Mouse (Mus musculus): ENCODE measurements at regions not wholly inside any gene's neighbourhood (a gene's known extent, or its start where the extent isn't known, plus 50 kb on each side); places are given as distances from the start of the nearest gene placed in this dataset.

- DNase-seq: no peak
Measured at GRCm38 (mm10) chr10:8071858-8072257, 115.8 kb upstream of the Tab2 start.

- no peak for DNase-seq
Measured at GRCm38 (mm10) chr10:8070472-8070871, 114.4 kb upstream of the Tab2 start.

- DNase-seq: no peak
Measured at GRCm38 (mm10) chr10:8066926-8067325, 110.9 kb upstream of the Tab2 start.

GRCm38 (mm10) chr10:8065746-8066145, 109.7 kb upstream of the Tab2 start:
- DNase-seq: no peak

- no peak for DNase-seq
Measured at GRCm38 (mm10) chr10:8064281-8064680, 108.3 kb upstream of the Tab2 start.

GRCm38 (mm10) chr10:8063458-8064090, 107.5 kb upstream of the Tab2 start:
- no peak for DNase-seq

GRCm38 (mm10) chr10:8060987-8061386, 105.0 kb upstream of the Tab2 start:
- DNase-seq: no peak

DNA sequence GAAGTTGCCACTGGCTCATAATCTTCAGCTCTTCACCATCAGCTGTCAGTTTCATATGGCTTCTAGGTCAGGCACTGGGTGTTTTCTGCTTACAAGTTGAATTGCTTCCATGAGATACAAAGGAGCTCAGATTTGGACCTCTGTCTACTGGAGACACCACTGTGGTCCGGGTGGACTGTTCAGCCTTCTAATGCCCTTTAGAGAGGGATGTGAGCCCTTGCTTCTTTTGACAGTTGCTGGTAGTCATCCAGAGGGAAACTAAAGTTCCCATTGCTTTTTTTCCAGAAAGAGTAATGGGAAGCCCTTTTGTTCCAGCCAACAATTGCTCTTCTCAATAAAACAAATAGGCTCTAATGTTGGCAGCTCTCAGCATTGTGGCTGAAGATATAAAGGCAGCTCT, 103.7 kb upstream of the Tab2 start:
- DNase-seq: no peak

GRCm38 (mm10) chr10:8057855-8058254, 101.8 kb upstream of the Tab2 start:
- DNase-seq: no peak

DNA sequence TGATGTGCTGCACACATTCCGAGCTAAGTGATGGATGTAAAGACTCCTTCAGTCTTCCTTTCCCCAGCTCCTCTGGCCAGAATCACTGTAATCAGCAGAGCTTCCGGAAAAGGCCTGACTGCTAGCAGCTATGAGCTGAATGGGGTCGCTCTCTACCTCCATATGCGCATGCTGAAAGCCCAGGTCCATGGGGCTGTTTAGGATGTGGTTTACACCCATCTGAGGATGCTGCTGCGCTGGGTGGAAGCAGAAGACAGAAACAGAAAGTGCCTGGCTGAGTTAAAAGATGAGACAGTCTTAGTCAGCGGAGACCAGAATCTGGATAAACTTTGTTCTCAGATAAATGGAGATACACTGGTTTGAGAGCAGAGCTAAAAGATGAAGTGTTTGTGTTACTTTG, 99.3 kb upstream of the Tab2 start:
- no peak for DNase-seq

DNA sequence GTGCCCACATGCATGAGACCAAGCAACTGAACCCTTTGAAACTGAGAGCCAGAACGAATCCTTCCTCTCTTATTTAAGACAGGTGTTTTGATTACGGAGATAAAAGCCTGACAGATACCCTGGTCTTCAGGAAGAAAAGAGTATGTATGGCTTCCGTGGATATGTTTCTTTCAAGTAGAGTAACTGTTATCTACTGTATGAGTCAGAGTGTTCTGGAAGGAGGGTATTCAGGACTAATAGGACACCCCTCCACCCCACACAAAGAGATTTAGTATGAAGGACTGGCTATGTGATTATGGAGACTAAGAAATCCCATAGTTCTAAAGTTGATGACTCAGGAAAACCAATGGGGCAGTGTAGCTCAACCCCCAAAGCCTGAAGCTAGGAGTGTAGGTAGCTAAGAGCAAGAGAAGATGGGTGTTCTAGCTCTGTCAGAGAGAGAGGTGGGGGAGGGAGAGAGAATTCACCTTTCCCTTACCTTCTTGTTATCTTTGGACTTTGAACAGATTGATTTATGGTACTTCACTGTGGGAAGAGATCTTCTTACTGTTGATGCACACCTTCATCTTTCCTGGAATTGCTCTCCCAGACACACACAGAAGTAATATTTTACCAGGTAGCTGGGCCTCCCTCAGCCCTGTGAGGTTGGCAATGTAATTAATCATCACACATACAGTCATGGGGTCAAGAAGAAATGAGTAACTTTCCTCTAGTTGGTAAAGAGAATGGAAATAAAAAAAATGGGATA, 87.6 kb upstream of the Tab2 start:
- DNase-seq: no peak

GRCm38 (mm10) chr10:8042306-8042705, 86.3 kb upstream of the Tab2 start:
- no peak for DNase-seq

DNA sequence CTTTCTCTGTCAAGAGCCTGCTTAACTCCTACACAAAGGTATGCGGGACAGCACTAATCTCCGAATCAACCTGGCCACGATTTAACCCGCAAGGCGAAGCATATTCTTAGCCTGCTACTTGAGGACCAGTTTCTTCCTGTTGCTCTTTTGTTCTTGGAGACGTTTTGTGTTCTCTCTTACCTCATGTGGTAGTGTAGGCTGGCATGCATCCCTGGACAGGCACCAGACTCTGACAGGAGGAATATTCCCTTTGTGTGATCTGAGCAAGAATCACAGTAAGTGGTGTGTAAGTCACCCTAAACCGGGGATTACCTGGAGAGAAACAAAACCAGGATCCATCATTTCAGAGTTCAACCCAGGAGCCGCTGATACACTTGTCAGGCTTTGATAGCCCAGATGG, 85.8 kb upstream of the Tab2 start:
- no peak for DNase-seq

- peak; percentile 72 for DNase-seq
Measured at GRCm38 (mm10) chr10:8037986-8038631, 82.1 kb upstream of the Tab2 start.

GRCm38 (mm10) chr10:8036293-8036692, 80.3 kb upstream of the Tab2 start:
- DNase-seq: no peak

DNA sequence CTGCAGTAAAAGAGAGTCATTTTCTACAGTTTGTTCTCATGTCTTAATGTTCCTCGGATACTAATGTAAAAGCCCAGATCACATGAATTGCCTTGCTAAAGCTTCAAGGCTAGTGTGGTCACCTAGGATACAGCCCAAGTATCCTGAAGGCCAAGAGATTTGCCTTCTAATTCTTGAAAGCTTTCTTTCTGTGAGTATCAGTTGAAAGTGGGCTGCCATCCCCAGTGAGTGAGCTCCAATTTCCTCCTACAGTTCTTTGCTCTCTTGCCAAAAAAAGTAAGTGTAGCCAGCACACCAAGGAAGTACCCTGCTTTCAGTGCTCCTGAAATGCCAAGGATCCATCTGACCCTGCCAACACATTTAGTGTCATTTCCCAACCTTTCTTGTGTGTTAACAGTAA, 79.3 kb upstream of the Tab2 start:
- DNase-seq: no peak

- no peak for DNase-seq
Measured at GRCm38 (mm10) chr10:8032203-8032602, 76.2 kb upstream of the Tab2 start.

GRCm38 (mm10) chr10:8028840-8029239, 72.8 kb upstream of the Tab2 start:
- DNase-seq: no peak

DNA sequence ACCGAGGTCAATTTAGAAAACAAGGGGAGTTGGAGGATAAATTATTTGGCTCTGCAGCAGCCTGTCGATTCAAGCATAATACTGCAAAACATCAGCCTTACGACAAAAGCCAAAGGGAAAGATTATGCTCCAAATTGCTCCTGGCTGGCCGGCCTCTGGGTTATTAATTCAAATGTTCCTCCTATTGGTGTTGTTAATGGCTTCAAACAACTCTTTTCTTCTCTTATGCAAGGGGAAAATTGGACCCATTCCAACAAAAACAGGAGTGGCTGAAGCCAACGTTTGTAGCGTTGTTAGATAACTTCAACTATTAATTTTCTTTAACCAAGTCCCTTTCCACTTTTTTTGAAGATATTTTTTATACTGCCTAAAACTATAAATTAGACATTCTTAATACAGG, 71.0 kb upstream of the Tab2 start:
- DNase-seq: no peak

DNA sequence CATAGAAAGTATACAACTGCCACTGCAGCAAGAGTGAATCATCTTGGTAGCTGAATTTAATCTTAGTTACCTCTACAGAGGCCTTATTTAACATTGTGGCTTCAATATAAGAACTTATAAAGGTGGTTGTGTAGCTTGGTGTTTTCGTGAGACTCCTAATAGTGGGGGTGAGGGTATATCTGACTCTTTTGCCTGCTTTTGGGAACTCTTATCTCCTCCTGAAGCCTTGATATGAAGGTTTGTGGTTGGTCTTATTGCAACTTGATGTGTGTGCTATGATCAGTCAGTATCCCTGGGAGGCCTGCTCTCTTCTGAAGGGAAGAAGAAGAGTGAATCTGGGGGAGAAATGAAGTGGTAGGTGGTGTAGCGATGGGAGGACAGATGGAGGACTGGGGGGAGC, 67.7 kb upstream of the Tab2 start:
- no peak for DNase-seq

DNA sequence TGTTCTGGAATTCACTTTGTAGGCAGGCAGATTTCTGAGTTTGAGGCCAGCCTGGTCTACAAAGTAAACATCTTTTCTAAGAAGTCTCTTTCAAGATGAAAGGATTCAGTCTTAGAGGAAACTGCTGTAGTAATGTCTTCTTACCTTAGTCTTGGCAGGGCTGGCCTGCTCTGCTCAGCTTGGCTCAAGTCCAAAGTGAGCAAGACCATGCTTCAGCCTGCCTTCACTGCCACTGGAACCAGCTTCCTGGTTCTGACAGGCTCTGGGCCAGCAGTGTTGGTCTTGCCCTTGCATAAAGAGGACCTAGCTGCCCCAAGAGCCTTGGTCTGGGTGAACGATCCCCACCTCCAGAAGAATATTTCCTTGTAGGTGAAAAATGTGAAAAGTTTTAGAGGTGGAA, 65.9 kb upstream of the Tab2 start:
- DNase-seq: no peak

DNA sequence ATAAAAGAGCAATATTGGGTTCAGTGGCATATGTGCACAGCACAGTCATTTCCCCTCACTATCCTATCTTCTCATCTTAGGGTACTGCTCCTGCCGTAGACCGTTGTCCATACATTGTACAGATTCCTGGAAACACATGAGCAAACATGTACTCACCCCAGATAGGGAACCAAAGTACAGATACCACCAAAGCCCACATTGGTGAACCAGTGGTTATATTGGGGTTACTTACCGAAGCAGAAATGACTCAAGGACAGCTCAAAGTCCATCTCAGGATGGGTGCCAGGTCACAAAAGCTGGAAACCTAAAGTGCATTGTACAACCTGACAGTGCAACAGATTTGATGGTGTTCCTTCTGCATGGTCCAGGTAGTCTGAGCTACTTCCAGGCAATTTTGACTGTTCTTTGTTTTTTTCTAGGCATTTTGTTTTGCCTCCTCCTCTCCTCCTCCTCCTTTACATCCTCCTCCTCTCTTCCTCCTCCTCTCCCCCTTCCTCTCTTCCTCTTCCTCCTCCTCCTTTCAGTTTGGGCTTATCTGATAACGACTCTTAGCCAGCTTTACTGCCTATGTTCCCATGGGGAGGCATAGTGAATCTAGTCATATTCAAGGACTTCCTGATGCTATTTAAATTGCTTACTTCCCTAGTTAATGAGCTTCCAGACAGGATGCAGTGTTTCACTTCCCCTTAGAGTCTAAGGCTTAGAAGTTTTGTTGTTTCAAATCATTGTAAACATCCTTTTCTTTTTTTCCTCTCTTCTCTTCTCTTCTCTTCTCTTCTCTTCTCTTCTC, 65.1 kb upstream of the Tab2 start:
- DNase-seq: no peak

DNA sequence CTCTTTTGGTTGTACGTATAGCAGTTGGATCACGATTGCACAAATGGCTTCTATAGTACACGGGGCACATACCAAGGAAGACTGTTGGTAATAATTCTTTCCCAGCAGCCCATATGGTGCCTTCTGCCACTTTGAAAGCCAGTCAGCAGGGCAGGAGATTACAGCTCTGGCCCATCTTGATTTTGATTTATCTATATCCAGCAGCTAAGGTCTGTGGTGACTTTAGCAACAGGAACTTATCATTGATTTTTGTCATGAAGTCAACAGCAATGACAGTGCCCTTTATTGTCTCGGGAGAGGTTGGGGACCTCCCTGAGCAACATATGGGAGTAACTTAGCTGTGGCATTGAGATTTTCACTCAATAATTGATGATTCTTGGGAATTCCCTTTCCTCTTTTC, 64.1 kb upstream of the Tab2 start:
- DNase-seq: no peak

All from retina, postnatal 1 day (tissue).